Mouse (Mus musculus) heart, postnatal 14 days (tissue): Measurements from ENCODE around the gene Dhrs13. TPM values are rescaled to one million over a fixed set of nuclear protein-coding genes. Genes with fewer than 3 reads are reported as not detected.

ENCODE experiments used
- DNase-seq, 2 experiments: peaks; one replicate each; pipeline ENCODE4 v3.0.0; 2021 to 2022
- intact Hi-C: fragments of 180-260 bp; cut with DNase I; formaldehyde crosslinking; loops from one replicate; pipeline ENCODE4 v1.15.1; 2025
- long read RNA-seq, 2 experiments: library from polyadenylated mRNA; stranded (forward); transcript quantifications; one replicate each; pipeline ENCODE4 v2.0.0; 2021
- total RNA-seq, 2 experiments: library from RNA; stranded (reverse); gene quantifications; 2 replicates each; pipeline ENCODE4 v1.2.3; 2021

The Dhrs13 gene
- total RNA-seq: 1 to 10 TPM; 3.8 to 3.9 TPM
- long read RNA-seq, experiment 1, transcript Dhrs13-201 (5 exons, 1,779 nt): major isoform, 8 of 11 reads
- long read RNA-seq, experiment 1, partial matches to known transcripts: 1 of 11 reads
- long read RNA-seq, experiment 1, other reads (novel, unspliced or antisense): 0 of 11 reads
- long read RNA-seq, experiment 2, transcript Dhrs13-201 (5 exons, 1,779 nt): major isoform, 11 of 12 reads
- long read RNA-seq, experiment 2, partial matches to known transcripts: 1 of 12 reads
- long read RNA-seq, experiment 2, other reads (novel, unspliced or antisense): 0 of 12 reads

DNA sequence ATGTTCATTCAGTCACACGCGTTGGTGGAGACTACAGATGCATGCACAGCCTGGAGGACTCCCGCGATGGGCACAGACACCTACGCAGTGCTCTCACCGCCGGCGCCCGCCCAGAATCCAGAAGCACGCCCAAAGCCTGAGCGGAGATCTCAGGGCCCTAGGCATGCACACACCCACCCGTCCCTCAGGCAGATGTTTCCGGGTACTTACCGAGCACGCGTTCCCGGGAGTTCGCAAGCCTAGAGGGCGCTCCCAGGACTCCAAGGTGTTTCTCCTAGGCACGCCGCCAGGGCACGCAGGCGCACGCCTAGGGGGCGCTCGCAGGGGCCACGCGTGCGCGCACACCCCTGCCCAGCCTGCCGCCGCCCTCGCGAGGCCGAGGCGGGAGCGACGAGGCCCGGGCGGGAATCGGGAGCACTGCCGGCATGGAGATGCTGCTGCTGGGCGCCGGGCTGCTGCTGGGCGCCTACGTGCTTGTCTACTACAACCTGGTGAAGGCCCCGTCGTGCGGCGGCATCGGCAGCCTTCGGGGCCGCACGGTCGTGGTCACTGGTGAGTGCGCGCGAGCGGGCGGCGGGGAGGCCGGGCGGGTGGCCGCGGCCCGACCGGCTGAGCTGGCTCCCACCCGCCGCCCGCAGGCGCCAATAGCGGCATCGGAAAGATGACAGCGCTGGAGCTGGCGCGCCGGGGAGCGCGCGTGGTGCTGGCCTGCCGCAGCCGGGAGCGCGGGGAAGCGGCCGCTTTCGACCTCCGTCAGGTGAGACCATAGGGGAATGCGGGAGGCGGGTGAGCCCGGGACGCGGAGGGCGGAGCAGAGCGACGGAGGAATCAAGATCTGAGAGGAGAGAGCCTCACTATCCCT lies at the start of gene Dhrs13:
TSS of gene Dhrs13 (plus strand) at position 334 of the 862 bp plus-strand sequence.
- intact Hi-C loops: no loop called here
- DNase-seq: peak; percentile 95 to 96

DNA sequence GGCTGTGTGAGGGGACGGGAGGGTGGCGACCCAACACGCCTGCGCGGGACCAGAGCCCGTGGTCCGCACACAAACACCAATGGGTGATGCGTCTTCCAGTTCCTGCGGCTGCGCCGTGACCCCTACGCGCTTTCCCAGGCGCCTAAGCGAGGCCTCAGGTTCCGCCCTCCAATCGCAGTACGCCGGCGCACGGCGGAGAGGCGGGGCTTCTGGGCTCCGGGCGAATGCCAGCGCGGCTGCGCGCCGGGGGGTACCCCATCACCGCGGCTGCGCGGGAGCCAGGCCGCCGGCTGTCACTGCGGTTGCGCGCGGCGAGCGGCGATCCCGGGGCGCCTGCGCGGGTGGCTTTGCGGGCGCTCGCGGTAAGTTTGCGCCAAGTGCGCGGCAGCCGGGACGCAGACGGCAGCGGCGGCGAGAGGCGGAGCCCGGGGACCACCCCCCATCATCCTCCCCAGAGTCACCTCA lies 49.6 kb upstream of the Dhrs13 start, which contains the start of gene Phf12:
TSS of gene Phf12 (plus strand) at position 314 of the 465 bp plus-strand sequence.
- peak; percentile 100 for DNase-seq
- intact Hi-C loops: no loop called here

DNA sequence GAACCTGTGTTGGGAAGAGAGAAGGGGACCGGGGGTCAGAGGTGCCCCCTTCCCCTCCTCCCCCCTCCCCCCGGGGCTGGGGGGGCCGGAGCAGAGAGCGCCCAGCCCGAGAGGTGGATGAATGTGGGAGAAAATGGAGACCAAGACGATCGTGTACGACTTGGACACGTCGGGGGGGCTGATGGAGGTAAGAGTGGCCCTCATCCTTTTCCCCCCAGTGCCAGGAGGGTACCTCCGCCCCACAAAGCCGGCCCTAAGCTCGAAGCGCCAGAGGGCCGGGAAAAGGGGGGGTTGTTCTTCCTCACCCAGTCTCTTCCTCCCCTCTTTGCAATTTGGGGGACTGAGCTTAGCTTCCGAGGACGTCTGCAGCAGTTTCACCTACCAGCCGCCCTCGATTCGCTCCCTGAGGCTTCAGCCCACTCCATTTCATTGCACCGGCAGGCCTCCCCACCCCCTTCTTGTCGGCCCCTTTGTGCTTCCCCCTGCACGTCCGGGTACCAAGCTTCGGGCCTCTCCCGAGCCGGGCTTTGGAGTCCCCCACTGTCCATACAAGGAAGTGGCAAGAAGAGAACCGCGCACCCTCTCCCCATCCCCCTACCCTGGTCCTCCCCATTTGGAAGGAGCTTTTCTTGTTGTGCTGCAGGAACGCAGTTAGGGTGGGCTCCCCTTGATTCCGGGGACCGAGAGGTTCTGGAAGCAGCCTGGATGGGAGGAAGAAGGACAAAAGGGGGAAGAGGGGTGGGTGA lies 48.7 kb upstream of the Dhrs13 start:
- intact Hi-C loops: no loop called here
- peak; percentile 48 to 65 for DNase-seq

DNA sequence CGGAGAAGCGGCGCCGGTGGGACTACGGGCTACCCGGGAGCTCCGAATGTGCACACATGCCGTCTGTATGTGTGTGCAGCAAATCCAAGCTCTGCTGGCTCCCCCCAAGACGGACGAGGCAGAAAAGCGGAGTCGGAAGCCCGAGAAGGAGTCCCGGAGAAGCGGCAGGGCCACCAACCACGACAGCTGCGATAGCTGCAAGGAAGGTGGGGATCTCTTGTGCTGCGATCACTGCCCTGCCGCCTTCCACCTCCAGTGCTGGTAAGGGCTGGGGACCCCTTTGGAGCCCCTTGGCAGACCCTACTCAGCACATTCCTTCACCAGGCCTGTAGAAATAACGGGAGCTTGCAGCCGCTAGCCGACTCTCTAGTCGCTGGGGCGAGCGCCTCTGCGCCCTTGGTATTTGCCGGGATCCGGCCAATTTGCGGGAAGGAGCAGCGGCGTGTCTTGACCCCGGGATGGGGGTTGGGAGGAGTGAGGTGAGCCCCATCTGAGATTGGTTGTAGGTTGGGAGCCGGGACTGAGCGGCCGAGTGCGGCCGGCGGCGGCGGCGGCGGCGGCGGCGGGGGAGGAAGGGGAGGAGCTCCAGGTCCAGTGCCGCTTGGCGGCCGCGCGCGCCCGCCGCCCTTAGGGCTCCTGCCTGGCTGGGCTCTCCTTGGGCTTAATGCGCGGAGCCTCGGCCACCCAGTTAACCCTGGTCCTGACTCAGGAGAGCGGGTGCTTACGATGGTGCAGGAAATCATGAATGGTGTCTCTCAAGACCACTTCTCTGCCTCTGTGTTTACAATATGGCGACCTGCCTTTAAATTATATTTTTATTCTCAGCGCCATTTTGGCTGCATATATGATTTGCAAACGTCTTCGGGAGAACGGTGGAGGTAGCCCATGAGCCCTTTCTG lies 47.9 kb upstream of the Dhrs13 start:
- peak; percentile 75 for DNase-seq
- intact Hi-C loops: no loop called here

DNA sequence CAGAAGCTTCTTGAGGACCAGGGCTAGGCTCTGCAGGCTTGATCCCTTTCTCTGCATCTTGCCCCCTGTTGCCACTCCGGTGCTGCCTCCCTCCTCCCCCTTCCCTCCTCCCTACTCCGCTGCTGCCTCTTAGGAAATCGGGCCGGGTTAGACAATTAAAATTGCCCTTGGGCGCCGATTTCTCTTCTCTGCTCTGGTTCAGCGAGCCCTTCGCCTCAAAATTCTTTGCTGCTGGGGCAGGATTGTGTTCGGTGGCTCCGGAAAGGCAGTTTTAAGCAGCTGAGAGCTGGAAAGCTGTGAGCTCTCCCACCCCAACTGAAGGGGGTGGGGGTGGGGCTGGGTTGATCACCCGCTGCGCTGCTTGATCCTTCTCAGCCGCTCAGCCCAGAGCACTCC lies 47.2 kb upstream of the Dhrs13 start:
- intact Hi-C loops: loop anchor here (5.0 kb wide), 1 partner anchor 37 kb away; no protein-coding TSS in a partner anchor
- peak; percentile 50 for DNase-seq

DNA sequence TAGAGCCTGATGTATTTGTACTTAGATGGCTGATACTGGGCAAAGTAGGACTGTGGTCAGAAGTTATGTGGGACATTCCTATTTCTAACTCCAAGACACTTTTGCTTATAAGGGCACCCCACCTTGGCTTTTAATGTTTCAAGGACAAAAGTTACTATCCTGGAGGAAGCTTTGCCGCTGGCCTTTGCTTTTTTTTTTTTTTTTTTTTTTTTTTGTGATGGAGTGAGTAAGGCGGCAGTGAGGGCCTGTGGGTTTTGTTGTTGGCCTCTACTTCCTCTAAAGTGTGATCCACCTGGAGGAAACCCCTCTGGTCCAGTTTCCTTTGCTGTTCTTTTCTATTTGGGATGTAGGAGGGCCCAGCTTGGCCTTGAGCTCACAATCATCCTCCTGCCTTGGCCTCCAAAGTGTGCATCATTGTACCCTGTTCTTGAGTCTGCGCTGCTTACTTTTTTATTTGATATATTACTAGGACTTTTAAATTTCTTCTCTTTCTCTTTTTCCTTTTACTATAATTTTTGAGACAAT lies 46.5 kb upstream of the Dhrs13 start:
- intact Hi-C loops: loop anchor here (5.0 kb wide), 1 partner anchor 37 kb away; no protein-coding TSS in a partner anchor

DNA sequence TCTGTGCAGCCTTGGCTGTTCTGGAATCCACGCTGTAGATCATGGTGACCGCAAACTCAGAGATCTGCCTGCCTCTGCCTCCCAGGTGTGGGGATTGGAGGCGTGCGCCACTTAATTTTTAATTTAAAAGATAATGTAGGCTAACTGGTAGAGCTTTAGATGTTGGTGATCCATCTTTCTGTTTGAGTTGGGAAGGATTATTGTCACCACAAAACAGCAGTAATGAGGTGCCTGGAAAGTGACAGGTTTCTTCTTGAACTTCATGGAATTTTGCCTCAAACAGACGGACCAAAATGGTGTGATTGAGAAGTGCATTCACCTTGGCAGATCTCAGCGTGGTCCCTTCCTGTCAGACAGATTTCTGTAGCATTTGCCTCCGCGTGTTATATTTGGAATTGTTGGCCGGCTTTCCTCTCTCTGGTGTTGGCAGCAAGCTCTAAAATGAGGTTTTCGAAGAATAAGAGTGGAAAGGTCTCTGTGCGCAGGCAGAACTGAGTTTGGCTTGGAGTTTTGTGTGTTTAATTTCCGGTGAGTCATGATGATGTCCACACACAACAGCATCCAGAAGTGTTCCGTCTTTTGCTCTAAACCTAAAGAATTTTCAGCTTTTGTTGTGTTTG lies 42.9 kb upstream of the Dhrs13 start:
- no peak for DNase-seq
- intact Hi-C loops: loop anchor here (5.0 kb wide), 1 partner anchor 33 kb away; no protein-coding TSS in a partner anchor

More for the DNA sequence above, 46.5 kb upstream of the Dhrs13 start:
- DNase-seq: no peak

DNA sequence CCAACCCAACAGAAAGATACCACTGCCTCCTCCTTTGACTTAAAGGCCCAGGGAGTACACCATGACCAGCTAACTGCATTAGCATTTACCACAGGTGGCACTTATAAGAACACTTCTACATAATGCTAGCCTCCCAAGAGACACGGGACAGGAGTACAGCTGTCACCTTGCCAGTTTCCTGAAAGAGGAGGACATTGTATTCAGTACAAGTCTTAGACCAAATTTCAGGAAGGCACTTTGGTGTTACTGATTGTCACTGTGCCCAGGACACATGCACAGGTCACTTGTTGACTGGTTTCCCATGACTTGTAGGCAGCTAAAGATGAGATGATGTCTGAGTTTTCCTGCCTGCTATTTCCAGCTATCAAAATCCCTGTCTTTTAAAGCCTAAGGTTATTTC lies 36.5 kb upstream of the Dhrs13 start:
- no peak for DNase-seq
- intact Hi-C loops: no loop called here

DNA sequence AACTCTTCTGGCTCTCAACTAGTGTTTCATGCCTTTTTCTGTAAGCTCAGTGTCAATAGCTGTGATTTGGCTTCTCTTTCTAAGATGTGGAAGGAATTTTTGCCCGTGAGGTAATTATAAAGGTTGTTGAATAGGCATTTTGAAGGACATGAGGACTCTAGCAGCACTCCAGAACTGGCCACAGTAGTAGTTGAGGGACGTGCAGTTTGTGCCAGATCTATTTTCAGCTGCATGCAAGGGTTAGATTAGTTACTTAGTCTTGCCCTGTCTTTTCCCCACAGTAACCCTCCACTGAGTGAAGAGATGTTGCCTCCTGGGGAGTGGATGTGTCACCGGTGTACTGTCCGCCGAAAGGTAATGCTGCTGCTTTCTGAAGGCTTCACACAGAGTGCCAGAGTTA lies 25.6 kb upstream of the Dhrs13 start:
- peak in 1 of 2 experiments; percentile 29 for DNase-seq
- intact Hi-C loops: no loop called here

DNA sequence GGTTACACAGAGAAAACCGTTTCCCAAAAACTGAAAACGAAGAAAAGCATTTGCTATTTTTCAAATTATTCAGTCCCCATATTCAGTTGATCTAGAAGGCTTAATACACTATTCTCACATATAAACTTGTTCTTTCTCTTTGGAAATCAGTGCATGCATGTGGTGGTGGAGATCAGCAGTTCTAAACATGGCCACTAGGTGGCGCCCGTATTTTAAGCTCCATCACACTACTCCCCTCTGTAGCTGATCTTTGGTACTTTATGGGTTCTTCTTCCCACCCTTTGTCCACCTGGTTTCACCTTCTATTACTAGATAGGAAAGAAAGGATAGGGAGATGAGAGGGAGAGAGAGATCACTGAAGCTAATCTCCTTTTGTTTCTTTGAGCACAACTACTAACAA lies 12.4 kb upstream of the Dhrs13 start:
- intact Hi-C loops: loop anchor here (2.0 to 5.0 kb wide), 2 partner anchors 32 to 157 kb away; partner anchors contain the start of genes Nek8 and Tlcd1
- DNase-seq: peak; percentile 75 to 82

DNA sequence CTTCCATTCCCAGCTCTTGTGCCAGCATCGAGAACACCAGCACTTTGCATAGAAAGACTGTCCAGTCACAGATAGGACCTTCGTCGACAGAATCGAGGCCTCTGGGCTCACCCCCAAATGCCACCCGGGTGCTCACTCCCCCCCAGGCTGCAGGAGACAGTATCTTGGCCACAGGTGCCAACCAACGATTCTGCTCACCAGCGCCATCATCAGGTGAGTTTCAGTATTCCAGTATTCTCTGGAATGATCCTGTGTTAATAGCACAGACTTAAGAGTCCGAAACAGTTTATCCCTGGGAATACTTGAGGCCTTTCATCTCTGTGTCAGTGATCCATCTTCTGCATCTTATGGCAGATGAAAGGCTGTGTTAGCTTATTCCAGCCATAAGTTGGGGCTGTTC lies 8.5 kb upstream of the Dhrs13 start:
- intact Hi-C loops: loop anchor here (5.0 kb wide), 1 partner anchor 36 kb away; no protein-coding TSS in a partner anchor
- peak in 1 of 2 experiments; percentile 56 for DNase-seq

DNA sequence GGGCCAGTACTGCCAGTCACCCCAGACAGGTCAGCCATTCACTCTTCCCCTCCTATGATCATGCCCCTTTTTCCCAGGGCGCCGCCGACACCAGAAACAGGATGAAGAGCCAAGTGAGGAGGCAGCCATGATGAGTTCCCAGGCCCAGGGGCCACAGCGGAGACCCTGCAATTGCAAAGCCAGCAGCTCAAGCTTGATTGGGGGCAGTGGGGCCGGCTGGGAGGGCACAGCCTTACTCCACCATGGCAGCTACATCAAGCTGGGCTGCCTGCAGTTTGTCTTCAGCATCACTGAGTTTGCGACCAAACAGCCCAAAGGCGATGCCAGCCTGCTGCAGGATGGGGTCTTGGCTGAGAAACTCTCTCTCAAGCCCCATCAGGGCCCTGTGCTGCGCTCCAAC lies 2.8 kb upstream of the Dhrs13 start:
- intact Hi-C loops: no loop called here
- no peak for DNase-seq

DNA sequence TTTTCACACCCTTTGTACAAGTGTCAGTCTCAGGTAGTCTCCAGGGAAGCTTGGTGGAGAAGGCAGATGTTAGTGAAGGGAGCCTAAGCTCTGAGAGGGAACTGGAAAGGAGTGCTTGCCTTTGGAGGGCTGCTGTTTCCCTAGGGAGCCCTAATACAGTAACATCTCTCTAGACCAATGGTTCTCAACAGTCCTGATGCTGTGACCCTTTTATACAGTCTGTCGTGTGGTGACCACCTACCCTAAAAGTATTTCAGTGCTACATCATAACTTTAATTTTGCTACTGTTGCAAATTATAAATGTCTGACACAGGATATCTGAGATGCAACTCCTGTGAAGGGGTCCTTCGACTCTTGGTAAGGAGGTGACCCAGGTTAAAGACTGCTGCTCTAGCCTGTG lies 1.5 kb upstream of the Dhrs13 start:
- intact Hi-C loops: no loop called here

DNA sequence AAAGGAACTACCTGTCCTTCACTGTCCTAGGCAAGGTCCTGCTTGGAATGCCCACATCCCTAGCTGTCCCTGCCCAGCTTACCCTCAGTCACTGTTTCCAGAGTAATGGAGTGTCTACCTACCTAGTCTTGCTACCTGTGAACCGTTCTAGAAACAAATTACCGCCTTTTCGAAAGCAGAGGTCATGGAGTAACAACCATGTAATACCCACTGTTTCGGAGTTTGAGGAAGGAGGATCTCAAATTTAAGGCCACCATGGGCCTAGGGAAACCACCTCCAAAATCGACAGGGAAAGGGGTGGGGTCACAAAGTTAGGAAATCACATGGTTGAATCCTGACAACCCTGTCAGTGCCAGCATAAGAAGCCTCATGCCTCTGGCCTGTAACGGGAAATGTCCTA lies 691 bp upstream of the Dhrs13 start:
- intact Hi-C loops: no loop called here
- DNase-seq: no peak

More for the DNA sequence above, 1.5 kb upstream of the Dhrs13 start:
- DNase-seq: no peak

DNA sequence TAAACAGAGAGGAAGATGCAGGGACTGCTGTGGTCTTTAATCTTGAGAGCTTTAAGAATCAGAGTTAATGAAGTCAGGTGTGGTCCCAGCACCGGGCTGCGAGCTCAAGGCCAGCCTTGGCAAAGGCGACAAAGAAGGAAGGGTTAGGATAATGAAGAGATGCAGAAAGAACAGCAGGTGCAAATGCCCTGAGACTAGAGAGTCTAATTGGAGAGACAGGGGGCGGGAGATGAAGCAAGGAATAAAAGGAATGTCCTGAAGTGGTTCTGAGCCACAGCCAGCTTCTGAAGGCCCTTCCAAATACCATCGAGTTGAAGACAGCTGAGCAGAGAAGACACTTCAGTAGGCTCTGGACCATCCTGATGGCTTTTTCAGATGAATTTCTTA lies 722 bp downstream of the Dhrs13 start:
- intact Hi-C loops: no loop called here
- DNase-seq: no peak

DNA sequence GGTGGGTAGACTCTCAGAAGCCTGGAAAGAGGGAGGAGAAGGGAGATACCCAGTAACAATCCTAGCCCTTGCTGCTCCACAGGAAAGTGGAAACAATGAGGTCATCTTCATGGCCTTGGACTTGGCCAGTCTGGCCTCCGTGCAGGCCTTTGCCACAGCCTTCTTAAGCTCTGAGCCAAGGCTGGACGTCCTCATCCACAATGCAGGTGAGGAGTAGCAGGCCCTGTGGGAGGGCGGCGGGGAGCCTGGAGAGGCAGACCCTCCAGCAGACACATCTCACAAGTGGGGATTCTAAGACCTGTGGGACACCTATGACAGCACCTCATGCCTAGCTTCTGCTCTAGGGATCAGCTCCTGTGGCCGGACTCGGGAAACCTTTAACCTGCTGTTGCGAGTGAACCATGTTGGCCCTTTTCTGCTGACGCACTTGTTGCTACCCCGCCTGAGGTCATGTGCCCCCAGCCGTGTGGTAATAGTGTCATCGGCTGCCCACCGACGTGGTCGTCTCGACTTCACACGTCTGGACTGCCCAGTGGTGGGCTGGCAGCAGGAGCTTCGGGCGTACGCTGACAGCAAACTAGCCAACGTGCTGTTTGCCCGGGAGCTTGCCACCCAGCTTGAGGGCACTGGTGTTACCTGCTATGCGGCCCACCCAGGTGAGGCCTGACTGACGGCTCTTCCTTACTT lies 2.0 kb downstream of the Dhrs13 start:
- intact Hi-C loops: no loop called here

DNA sequence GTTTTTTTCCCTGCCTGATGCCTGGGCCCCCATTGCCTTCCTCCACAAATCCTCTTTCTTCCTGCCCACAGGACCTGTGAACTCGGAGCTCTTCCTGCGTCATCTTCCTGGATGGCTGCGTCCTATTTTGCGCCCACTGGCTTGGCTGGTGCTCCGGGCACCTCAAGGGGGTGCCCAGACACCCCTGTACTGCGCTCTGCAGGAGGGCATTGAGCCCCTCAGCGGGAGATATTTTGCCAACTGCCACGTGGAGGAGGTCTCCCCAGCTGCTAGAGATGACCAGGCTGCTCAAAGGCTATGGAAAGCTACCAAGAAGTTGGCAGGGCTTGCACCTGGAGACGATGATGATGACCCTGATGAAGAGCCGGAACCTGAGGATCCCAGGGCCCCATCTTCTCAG lies 4.7 kb downstream of the Dhrs13 start:
- no peak for DNase-seq
- intact Hi-C loops: no loop called here

More for the DNA sequence above, 2.0 kb downstream of the Dhrs13 start:
- no peak for DNase-seq
